Mouse (Mus musculus): ENCODE measurements around the gene Wwox. TPM values are rescaled to one million over a fixed set of nuclear protein-coding genes. Genes with fewer than 3 reads are reported as not detected.

The Wwox gene
- total RNA-seq, 2 experiments from 2014 or later: 11.4 to 13.4 TPM

DNA sequence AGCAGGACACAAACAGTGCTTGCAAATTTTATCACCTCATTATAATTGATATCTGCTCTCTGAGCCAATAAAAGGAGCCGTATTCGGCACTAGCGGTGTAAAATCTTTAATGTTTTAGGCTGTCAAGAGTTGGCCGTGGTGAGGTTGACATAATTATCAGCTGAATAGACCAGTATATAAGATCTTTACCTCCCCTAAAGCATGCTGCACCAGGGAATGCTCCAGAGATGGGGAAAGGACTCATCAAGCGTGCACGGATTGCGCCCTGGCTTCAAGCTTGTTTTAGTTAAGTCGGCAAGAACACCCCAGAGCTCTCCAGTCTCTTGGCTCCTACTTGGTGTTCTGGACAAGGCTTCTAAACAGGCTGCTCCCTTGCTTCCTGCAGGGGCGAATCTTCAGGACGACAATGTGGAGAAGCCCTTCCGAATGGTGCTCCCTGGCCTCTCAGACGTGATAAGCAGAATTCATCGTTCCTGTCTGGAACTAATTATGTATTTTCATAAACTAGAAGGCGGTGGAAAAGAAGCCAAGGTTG, 760.2 kb downstream of the Wwox start:
- no peak for DNase-seq (ENCODE audit: low spot score in 2 of 2)

DNA sequence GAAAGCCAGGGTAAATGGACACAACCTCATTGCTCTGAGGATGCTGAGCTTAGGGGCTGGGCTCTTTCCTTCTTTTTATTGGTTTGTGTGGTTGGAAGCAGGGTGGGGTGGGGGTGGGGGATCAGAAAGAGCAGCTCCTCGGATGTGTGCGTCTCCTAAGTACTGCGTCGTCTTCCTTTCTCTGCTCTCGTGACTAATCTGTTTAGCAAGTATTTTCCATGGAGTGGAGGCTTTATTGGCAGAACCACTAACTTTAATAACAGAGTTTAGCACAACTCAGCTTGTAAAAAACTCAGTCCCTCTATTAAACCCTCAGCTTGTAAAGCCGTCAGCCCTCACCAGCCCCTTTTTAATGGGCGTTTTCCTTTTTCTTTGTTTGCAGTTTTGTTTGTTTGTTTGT, 762.3 kb downstream of the Wwox start:
- no peak for DNase-seq (ENCODE audit: low spot score in 2 of 2)

GRCm38 (mm10) chr8:115207480-115207879, 768.0 kb downstream of the Wwox start:
- DNase-seq (ENCODE audit: low spot score in 2 of 2): no peak

DNA sequence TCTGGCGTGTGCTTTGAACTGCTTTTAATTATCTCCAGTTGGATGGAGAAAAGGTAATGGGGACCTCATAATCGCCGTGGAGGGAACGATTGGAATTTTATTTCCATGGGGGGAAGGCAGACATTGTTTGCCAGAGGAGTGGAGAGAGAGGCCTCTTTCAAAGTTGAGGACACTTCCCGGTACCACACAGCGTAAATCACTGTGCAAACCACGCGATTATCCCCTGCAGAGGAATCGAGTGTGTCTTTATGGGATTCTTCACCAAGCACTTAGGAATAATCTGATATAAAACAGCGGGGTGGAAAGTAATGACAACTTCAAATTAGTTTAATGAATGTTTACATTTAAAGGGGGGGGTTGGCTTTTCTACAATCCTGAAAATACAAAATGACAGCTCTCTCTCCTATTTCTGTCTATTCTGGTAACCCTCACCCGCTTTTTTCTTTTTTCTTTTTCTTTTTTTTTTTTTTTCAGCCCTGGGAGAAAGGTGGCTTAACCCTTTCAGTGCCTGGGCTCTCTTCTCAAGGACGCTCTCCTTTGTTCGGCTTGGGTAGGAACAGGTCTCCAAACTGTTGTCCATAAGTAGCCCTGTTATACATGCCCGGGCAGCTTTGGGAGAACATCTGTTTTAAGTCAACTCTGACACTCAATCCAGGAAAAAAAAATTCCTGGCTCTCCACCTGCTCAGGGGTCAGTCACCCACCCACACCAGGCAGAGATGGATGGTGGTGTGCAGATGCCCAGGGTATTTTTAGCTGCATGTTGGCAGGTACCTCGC, 769.1 kb downstream of the Wwox start:
- no peak for DNase-seq (ENCODE audit: low spot score in 2 of 2)

- no peak for DNase-seq (ENCODE audit: low spot score in 2 of 2)
Observed at GRCm38 (mm10) chr8:115210014-115210413, 770.6 kb downstream of the Wwox start.

DNA sequence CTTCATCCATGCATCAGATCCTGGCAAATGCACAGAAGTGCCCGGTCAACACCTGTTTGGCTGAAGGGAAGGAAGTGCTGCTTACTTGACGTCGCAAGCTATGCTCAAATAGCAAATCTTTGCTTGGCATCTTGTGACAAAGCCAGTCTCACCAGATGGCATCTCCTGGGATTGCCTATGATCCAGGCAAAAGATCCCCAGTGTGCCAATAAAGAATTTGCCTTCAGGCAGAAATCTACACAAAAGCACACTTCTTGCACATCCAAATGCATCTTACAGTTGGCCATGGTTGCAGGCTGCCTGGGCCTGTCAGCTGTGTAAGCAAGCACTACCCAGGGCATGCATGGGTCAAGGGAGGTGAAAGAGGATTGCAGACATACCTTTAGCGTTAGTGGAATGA, 773.7 kb downstream of the Wwox start:
- no peak for DNase-seq (ENCODE audit: low spot score in 2 of 2)

- no peak for DNase-seq (ENCODE audit: low spot score in 2 of 2)
Observed at GRCm38 (mm10) chr8:115214870-115215269, 775.4 kb downstream of the Wwox start.

GRCm38 (mm10) chr8:115216801-115217200, 777.3 kb downstream of the Wwox start:
- DNase-seq (ENCODE audit: low spot score in 2 of 2): no peak

- DNase-seq (ENCODE audit: low spot score in 2 of 2): no peak
Observed at GRCm38 (mm10) chr8:115222545-115222944, 783.1 kb downstream of the Wwox start.

GRCm38 (mm10) chr8:115226781-115227583, 787.5 kb downstream of the Wwox start:
- no peak for DNase-seq (ENCODE audit: low spot score in 2 of 2)

GRCm38 (mm10) chr8:115228903-115229302, 789.4 kb downstream of the Wwox start:
- no peak for DNase-seq (ENCODE audit: low spot score in 2 of 2)

- no peak for DNase-seq (ENCODE audit: low spot score in 2 of 2)
Observed at GRCm38 (mm10) chr8:115234068-115234467, 794.6 kb downstream of the Wwox start.

DNA sequence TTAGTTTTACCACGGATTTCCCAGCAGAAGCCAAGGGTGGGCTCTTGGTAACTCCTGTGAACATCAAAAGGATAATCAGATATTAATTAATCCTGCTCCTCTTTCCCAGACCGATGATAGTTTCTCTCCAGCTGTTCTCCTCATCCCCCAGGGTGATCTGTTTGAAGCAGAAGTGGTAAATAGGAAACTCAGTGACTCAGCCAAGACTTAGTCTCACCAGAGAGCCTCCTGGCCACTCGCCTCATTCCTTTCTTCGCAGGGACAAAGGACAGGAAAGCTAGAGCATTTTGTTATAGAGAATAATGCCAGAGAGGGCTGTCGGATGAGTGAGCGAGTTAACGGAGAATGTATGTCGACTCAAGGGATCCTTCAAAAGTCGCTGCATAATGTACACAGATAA, 798.1 kb downstream of the Wwox start:
- DNase-seq (ENCODE audit: low spot score in 2 of 2): no peak

DNA sequence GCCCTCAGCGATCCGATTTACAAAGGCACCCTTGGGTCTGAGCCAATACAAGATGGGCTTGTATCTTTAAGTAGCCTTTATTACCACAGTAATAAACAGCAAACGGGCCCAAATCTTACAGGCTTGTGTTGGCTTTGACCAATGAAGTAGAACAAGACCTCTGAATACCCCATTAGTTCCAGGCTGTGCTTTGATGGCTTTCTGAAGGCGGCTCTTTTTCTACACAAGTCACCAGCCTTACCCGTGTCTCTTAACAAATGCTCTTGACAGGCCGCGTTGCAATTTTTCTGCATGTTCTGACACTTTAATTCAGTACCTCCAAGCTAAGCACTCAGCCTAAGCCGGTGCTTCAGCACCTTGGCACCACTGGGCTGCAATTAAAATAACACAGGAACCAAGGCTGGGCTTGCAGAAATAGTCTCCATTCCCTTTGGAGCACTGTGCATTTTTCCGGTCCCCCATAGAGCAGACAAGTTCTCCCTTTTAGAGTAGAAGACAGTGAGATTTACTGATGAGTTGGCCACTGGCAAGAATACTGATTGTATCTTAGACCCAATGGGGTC, 804.1 kb downstream of the Wwox start:
- no peak for DNase-seq (ENCODE audit: low spot score in 2 of 2)

DNA sequence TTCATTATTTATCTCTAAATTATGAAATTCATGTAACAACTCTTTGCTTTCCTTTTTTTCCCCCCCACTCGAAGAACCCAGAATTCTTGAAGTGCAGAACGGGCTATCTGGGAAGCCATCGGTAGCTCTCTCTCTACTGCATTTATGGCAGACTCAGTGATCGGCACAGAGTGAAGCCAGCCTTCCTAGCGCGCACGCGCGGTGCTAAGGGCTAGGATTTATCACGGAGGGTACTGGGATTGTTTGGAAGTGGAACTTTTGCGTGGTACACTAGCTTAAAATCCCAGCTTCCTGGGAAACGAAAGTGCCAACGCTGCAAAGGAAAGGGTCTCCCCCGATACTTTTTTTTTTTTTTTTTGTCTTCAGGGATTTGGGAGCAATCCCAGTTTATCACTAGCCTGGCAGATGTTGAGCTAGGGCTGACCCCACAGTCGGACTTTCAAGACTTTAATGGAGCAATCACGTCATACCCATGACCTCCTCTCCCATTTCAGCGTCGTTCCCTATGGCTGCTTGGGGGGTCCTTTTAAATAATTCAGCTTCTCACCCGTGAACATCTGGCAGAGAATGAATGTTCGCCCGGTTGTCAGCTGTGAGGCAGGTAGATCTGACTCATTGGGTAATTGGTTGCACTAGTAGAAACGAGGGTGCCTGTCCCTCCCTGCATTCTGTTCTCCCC, 810.4 kb downstream of the Wwox start:
- DNase-seq (ENCODE audit: low spot score in 2 of 2): no peak

DNA sequence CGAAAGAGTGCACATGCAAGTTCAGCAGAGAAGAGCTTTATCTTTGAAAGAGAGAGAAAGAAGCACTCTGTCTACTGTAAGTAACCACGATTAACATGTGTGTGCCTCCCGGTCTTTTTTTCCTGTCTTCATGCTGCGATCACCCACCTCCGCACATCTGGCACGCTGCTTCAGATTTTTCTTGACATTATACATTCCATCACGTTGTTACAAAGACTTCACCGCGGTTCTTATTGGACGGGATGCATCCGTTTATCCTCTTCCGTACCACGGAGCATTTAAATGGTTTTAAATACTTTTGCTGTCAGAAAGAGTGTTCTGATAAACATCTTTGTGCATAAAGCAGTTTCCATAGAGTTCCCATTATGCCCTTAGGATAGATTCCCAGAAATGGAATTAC, 816.1 kb downstream of the Wwox start:
- DNase-seq (ENCODE audit: low spot score in 2 of 2): no peak

DNA sequence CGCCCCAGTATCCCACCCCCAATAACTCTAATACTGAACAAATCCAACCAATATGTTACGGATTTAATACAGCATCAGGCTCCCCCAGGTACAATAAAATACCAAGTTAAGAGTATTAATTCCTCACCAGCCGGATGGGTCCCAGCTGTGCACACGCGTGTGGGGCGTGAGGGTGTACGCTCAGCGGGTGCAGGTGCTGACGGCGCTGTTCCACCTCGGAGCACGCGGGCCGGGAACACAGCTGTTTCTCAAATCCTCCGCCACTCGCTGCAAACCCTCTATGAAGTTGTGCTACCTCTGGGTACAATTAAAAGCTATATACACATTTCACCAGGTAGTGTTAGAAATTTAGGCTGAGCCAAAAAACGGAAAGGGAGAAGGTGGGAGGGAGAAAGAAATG, 818.0 kb downstream of the Wwox start:
- DNase-seq (ENCODE audit: low spot score in 2 of 2): no peak

DNA sequence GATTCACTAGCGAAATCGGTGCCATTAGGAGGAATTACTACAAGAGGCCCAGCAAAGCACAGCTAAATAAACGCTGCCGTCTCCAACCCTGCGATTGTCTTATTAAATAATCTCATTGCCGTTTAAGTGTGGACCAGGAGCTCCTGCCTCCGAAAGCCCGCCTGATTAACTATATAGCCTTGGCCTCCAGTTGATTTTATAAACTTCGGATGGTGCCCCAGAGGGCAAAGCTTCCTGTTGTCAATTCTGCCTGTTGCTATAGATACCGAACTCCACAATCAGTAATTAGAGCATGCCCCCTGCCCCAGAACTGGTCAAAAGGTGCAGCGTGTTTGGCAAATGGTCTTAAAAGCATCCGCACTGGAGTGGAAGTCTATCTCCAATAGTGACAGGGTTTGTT, 820.4 kb downstream of the Wwox start:
- DNase-seq (ENCODE audit: low spot score in 2 of 2): no peak

GRCm38 (mm10) chr8:115267196-115267595, 827.7 kb downstream of the Wwox start:
- DNase-seq (ENCODE audit: low spot score in 2 of 2): no peak

- no peak for DNase-seq (ENCODE audit: low spot score in 2 of 2)
Observed at GRCm38 (mm10) chr8:115269601-115270000, 830.1 kb downstream of the Wwox start.

- DNase-seq (ENCODE audit: low spot score in 2 of 2): no peak
Observed at GRCm38 (mm10) chr8:115273976-115274375, 834.5 kb downstream of the Wwox start.
